Mouse (Mus musculus) limb, embryonic 11.5 days (tissue): ENCODE data around the gene Abcd4. TPM values are rescaled to one million over a fixed set of nuclear protein-coding genes. Genes with fewer than 3 reads are reported as not detected.

Experiments
- ATAC-seq: fragments of 200-750 bp; cut with Nextera tagmentation; 2 replicates; pipeline ENCODE4 v1.8.0; 2017; ENCODE audit warnings: low read depth; ENCODE audit not compliant: insufficient number of reproducible peaks, low FRiP score, low TSS enrichment
- DNase-seq: peaks from one replicate; pipeline ENCODE4 v3.0.0-alpha.2; 2015; ENCODE audit warnings: low spot score
- H3K27ac ChIP-seq: fragments of 300-500 bp; sonication (generic); replicated peaks from 2 replicates; pipeline ENCODE4 v1.5.1; 2014; ENCODE audit warnings: low read depth, mild to moderate bottlenecking, low read length
- H3K27me3 ChIP-seq: fragments of 300-500 bp; sonication (generic); 2 replicates; pipeline ENCODE4 v1.6.1; 2014; ENCODE audit warnings: mild to moderate bottlenecking, low read length, mixed read lengths; ENCODE audit not compliant: control insufficient read depth, insufficient read depth
- H3K36me3 ChIP-seq: fragments of 300-500 bp; sonication (generic); 2 replicates; pipeline ENCODE4 v1.6.1; 2014; ENCODE audit warnings: mild to moderate bottlenecking, low read length, moderate library complexity, mixed read lengths; ENCODE audit not compliant: control insufficient read depth, insufficient read depth
- H3K4me1 ChIP-seq: fragments of 300-500 bp; sonication (generic); 2 replicates; pipeline ENCODE4 v1.6.1; 2014; ENCODE audit warnings: low read length, mixed read lengths; ENCODE audit not compliant: control insufficient read depth, insufficient read depth
- H3K4me2 ChIP-seq: fragments of 300-500 bp; sonication (generic); 2 replicates; pipeline ENCODE4 v1.6.1; 2014; ENCODE audit warnings: low read depth, mild to moderate bottlenecking, moderate library complexity; ENCODE audit not compliant: severe bottlenecking
- H3K4me3 ChIP-seq: fragments of 300-500 bp; sonication (generic); 2 replicates; pipeline ENCODE4 v1.5.1; 2014; ENCODE audit warnings: low read depth, low read length
- H3K9ac ChIP-seq: fragments of 300-500 bp; sonication (generic); 2 replicates; pipeline ENCODE4 v1.6.1; 2014; ENCODE audit warnings: mild to moderate bottlenecking, low read length
- H3K9me3 ChIP-seq: fragments of 300-500 bp; sonication (generic); 2 replicates; pipeline ENCODE4 v1.6.1; 2016; ENCODE audit warnings: low read length; ENCODE audit not compliant: control insufficient read depth
- WGBS: fragments of 180-500 bp; shearing (Covaris S2); extraction: QIAGEN DNeasy Blood & Tissue Kit; methylation state at CpG from one replicate; pipeline ENCODE4 v1.1.7; 2014; 5-methylcytosine and 5-hydroxymethylcytosine counted together
- polyA plus RNA-seq: library from polyadenylated mRNA; unstranded; fragments of >200 nt; fragmentation: Nextera tagmentation; extraction: Ambion mirVana; gene quantifications from 2 replicates; pipeline ENCODE4 v1.2.1, GENCODE M21; 2014

The Abcd4 gene
- polyA plus RNA-seq, 1 experiment from 2014 or later: 9.2 TPM

- DNase-seq: peak; percentile 99
- Histone ChIP-seq H3K27ac (no peak overlapping the region), H3K27me3 (no peaks in the 10 kb centered on the region), H3K4me1 (no peaks in the 10 kb centered on the region), H3K36me3 (no peaks in the 10 kb centered on the region), H3K4me3 (peak overlapping the region; percentile 28), H3K9ac (peak overlapping the region; percentile 1; the same call in 1 of the 2 replicates), H3K9me3 (no peaks in the 10 kb centered on the region), H3K4me2 (peak overlapping the region; percentile 79)
- peak; percentile 50 for ATAC-seq
- WGBS: under 1% methylated on average over 54 of the region's 54 CpGs
Observed at GRCm38 (mm10) chr12:84589825-84590761, 27.1 kb downstream of the Abcd4 start.

GRCm38 (mm10) chr12:84581285-84581684 is 35.9 kb downstream of the Abcd4 start:
- ATAC-seq (no peak), DNase-seq (no peak)
- H3K9ac ChIP-seq: no peak overlapping the region
- WGBS: 91% methylated on average over 2 of the region's 2 CpGs
- no peak overlapping the region for H3K4me2 ChIP-seq
- no peaks in the 10 kb centered on the region for H3K9me3 ChIP-seq
- peaks cover 4% of the 10 kb centered on the region; the same call in 1 of the 2 replicates for H3K4me1 ChIP-seq
- no peak overlapping the region for H3K4me3 ChIP-seq
- H3K36me3 ChIP-seq: no peaks in the 10 kb centered on the region
- H3K27me3 ChIP-seq: no peaks in the 10 kb centered on the region
- no peak overlapping the region for H3K27ac ChIP-seq

- Histone ChIP-seq H3K4me2 (no peak overlapping the region), H3K4me1 (peaks cover 4% of the 10 kb centered on the region; the same call in 1 of the 2 replicates), H3K27ac (no peak overlapping the region), H3K9ac (no peak overlapping the region), H3K4me3 (no peak overlapping the region), H3K27me3 (peaks cover 7% of the 10 kb centered on the region), H3K36me3 (no peaks in the 10 kb centered on the region), H3K9me3 (no peaks in the 10 kb centered on the region)
- peak; percentile 60; the same call in 1 of the 2 replicates for ATAC-seq
- peak; percentile 49 for DNase-seq
- 36% methylated on average over 5 of the region's 5 CpGs for WGBS
Observed at GRCm38 (mm10) chr12:84578440-84578770, 38.8 kb downstream of the Abcd4 start.

- Histone ChIP-seq H3K27me3 (peaks cover 12% of the 10 kb centered on the region), H3K36me3 (no peaks in the 10 kb centered on the region), H3K9me3 (no peaks in the 10 kb centered on the region), H3K4me3 (no peak overlapping the region), H3K4me2 (no peak overlapping the region), H3K27ac (no peak overlapping the region), H3K4me1 (peaks cover 4% of the 10 kb centered on the region; the same call in 1 of the 2 replicates), H3K9ac (no peak overlapping the region)
- ATAC-seq (no peak), DNase-seq (no peak)
- 62% methylated on average over 11 of the region's 11 CpGs for WGBS
Observed at GRCm38 (mm10) chr12:84577768-84578439, 39.3 kb downstream of the Abcd4 start.

- no peak for ATAC-seq
- Histone ChIP-seq H3K9ac (no peak overlapping the region), H3K4me3 (no peak overlapping the region), H3K27ac (no peak overlapping the region), H3K4me2 (no peak overlapping the region), H3K27me3 (peaks cover 55% of the 10 kb centered on the region), H3K4me1 (peaks cover 8% of the 10 kb centered on the region), H3K9me3 (no peaks in the 10 kb centered on the region), H3K36me3 (no peaks in the 10 kb centered on the region)
- 17% methylated on average over 7 of the region's 7 CpGs for WGBS
- DNase-seq: no peak
Observed at GRCm38 (mm10) chr12:84573094-84573493, 44.1 kb downstream of the Abcd4 start.

- H3K36me3 ChIP-seq: no peaks in the 10 kb centered on the region
- ATAC-seq (no peak), DNase-seq (peak; percentile 41)
- no peak overlapping the region for H3K4me2 ChIP-seq
- WGBS: 3% methylated on average over 7 of the region's 7 CpGs
- H3K4me1 ChIP-seq: peaks cover 8% of the 10 kb centered on the region
- no peak overlapping the region for H3K27ac ChIP-seq
- H3K27me3 ChIP-seq: peaks cover 63% of the 10 kb centered on the region
- H3K4me3 ChIP-seq: no peak overlapping the region
- no peak overlapping the region for H3K9ac ChIP-seq
- no peaks in the 10 kb centered on the region for H3K9me3 ChIP-seq
Observed at GRCm38 (mm10) chr12:84572341-84572720, 44.9 kb downstream of the Abcd4 start.

- Histone ChIP-seq H3K4me1 (peaks cover 8% of the 10 kb centered on the region), H3K27ac (no peak overlapping the region), H3K4me2 (peak overlapping the region; percentile 19; the same call in 1 of the 2 replicates), H3K9me3 (no peaks in the 10 kb centered on the region), H3K27me3 (peaks cover 67% of the 10 kb centered on the region), H3K9ac (0 out of 2 replicates have a peak overlapping the region, but pooled peaks have one; percentile 5), H3K4me3 (no peak overlapping the region), H3K36me3 (no peaks in the 10 kb centered on the region)
- DNase-seq (peak; percentile 76), ATAC-seq (no peak)
- 1% methylated on average over 43 of the region's 43 CpGs for WGBS
Observed at GRCm38 (mm10) chr12:84571466-84572340, 45.5 kb downstream of the Abcd4 start.
